Mouse (Mus musculus): ENCODE measurements around the gene Fam240b. TPM values are rescaled to one million over a fixed set of nuclear protein-coding genes. Genes with fewer than 3 reads are reported as not detected.

The Fam240b gene
- polyA plus RNA-seq, 1 experiment = not detected

DNA sequence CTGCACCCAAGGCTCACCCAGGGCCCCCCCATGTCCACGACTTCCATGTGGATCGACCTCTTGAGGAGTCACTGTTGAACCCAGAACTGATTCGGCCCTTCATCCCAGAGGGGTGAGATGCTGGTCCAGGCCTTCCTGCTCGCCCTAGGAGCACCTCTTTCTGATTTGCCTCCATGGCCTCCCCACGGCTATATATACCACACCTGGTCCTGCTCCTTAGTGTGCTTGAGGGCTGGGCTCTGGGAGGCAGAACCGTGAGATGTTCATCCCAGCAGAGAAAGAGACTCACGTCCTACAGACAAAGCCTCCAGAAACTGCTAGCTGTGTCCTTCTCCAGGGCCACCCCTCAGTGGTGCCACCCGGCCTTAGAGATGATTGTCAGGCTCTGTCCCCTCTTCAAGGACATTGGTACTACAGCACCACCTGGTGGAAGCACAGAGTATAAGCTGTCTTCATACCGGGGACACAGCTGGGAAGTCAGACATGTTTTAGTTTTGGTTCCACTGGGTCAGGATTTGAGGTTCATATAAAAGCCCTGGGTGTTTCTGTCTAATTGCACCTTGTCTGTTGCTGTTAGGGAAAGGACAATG, 58.6 kb downstream of the Fam240b start:
- DNase-seq = peak; percentile 76
- H3K4me1 ChIP-seq (ENCODE audit: control insufficient read depth, insufficient read depth, low read length) = no peaks in the 10 kb centered on the region
- WGBS = 48% methylated on average over 9 of the region's 9 CpGs
- TF ChIP-seq CTCF (conservative IDR thresholded peaks at IDR 0.05; ENCODE audit: insufficient read depth, insufficient read length, low read depth, low read length) (peak; percentile 82), POLR2A (IDR thresholded peaks at IDR 0.05; ENCODE audit: low read depth, low read length) (no peak)
- H3K36me3 ChIP-seq (ENCODE audit: control insufficient read depth, insufficient read depth, low read length) = no peaks in the 10 kb centered on the region
- H3K4me3 ChIP-seq (ENCODE audit: insufficient read depth, low read depth, low read length) = no peak overlapping the region
- no peak overlapping the region for H3K27ac ChIP-seq (ENCODE audit: insufficient read depth, low read depth, low read length)
- no peaks in the 10 kb centered on the region for H3K27me3 ChIP-seq (replicated peaks; ENCODE audit: control insufficient read depth, insufficient read depth, low read length)

- WGBS = 55% methylated on average over 7 of the region's 7 CpGs
- DNase-seq = peak; percentile 26
- H3K36me3 ChIP-seq (ENCODE audit: control insufficient read depth, insufficient read depth, low read length) = no peaks in the 10 kb centered on the region
- H3K27ac ChIP-seq (ENCODE audit: insufficient read depth, low read depth, low read length) = no peak overlapping the region
- no peaks in the 10 kb centered on the region for H3K27me3 ChIP-seq (replicated peaks; ENCODE audit: control insufficient read depth, insufficient read depth, low read length)
- H3K4me1 ChIP-seq (ENCODE audit: control insufficient read depth, insufficient read depth, low read length) = peaks cover 3% of the 10 kb centered on the region; the same call in 1 of the 2 replicates
- TF ChIP-seq POLR2A (IDR thresholded peaks at IDR 0.05; ENCODE audit: low read depth, low read length) = no peak
- no peak for TF ChIP-seq CTCF (conservative IDR thresholded peaks at IDR 0.05; ENCODE audit: insufficient read depth, insufficient read length, low read depth, low read length)
- no peak overlapping the region for H3K4me3 ChIP-seq (ENCODE audit: insufficient read depth, low read depth, low read length)
Observed at GRCm38 (mm10) chr13:64437801-64438200, 59.8 kb downstream of the Fam240b start.

DNA sequence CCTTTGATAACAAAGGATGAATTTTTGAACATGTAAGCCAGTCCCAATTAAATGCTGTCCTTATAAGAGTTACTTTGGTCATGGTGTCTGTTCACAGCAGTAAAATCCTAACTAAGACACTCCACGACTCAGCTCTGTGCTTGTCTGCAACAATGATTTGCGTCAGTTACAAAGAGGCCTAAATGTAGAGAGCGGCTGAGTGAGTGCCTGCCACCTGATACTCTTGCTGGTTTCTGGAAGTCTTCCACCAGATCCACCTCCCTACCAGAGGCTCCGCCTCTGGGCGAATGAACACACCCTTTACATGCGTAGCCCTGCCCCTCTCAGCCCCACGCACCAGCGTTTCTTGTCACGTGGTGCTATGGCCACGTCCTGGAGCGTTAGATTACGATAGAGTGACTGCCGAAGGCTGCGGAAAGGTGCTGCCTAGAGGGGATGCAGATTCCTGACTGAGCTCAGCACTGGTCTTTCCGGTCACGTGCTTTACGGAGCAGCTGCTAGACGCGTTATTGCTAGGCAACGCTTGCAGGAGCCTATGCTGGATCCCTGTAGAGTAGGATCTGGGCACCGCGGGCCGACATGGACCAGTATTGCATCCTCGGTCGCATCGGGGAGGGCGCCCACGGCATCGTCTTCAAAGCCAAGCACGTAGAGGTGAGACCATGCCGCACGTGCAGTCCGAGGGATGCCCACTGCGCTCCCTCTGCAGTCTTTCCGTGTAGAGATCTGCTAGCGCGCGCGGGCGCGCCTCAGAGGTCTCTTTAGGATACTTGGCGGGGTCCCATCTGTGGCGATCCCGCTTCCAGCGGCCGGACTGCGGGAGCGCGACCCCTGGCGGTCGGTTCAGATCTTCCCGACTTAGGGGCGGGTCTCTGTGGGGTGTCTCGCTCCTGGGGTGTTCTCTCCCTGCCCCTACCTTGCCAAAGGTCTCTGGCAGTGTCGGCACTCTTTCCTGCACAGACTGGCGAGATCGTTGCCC, 65.3 kb downstream of the Fam240b start, which contains the start of gene Cdk20:
Gene Cdk20 (plus strand): TSS at position 298 of the 979 bp plus-strand sequence.
- under 1% methylated on average over 57 of the region's 57 CpGs for WGBS
- DNase-seq = peak; percentile 97
- Histone ChIP-seq H3K36me3 (ENCODE audit: control insufficient read depth, insufficient read depth, low read length) (no peaks in the 10 kb centered on the region), H3K27me3 (replicated peaks; ENCODE audit: control insufficient read depth, insufficient read depth, low read length) (no peaks in the 10 kb centered on the region), H3K4me1 (ENCODE audit: control insufficient read depth, insufficient read depth, low read length) (peaks cover 3% of the 10 kb centered on the region; the same call in 1 of the 2 replicates), H3K27ac (ENCODE audit: insufficient read depth, low read depth, low read length) (peak within 1 kb of the TSS; percentile 26), H3K4me3 (ENCODE audit: insufficient read depth, low read depth, low read length) (peak within 1 kb of the TSS; percentile 59)
- TF ChIP-seq POLR2A (IDR thresholded peaks at IDR 0.05; ENCODE audit: low read depth, low read length) (no peak), CTCF (conservative IDR thresholded peaks at IDR 0.05; ENCODE audit: insufficient read depth, insufficient read length, low read depth, low read length) (peak; percentile 59)

Other genes starting within 250 kb of the Fam240b start
- gene Cdc14b, start 222.5 kb downstream of the Fam240b start, polyA plus RNA-seq (2012; rRNA removed) = 7.5 and 7.7 TPM in 2 replicates
- gene Aaed1, start 185.1 kb downstream of the Fam240b start, polyA plus RNA-seq (2012; rRNA removed) = 22.6 and 25.5 TPM in 2 replicates
- 344 and 370 TPM in 2 replicates for gene Ctsl, start 126.9 kb downstream of the Fam240b start, polyA plus RNA-seq (2012; rRNA removed)
- gene Cdk20, start 65.5 kb downstream of the Fam240b start, polyA plus RNA-seq (2012; rRNA removed) = 10.4 and 12.7 TPM in 2 replicates